Mouse (Mus musculus) intestine, embryonic 15.5 days (tissue): ENCODE measurements at regions not wholly inside any gene's neighbourhood (a gene's known extent, or its start where the extent isn't known, plus 50 kb on each side); places are given as distances from the start of the nearest gene placed in this dataset.
A peak's percentile ranks its signal among the peaks of the same experiment; 100 is the strongest.

Source experiments
- ATAC-seq: fragments of 200-750 bp; cut with Nextera tagmentation; 2 replicates; pipeline ENCODE4 v1.8.0; 2017; ENCODE audit warnings: moderate TSS enrichment, moderate library complexity
- H3K27ac ChIP-seq: fragments of 300-500 bp; sonication (generic); 2 replicates; pipeline ENCODE4 v1.5.1; 2015; ENCODE audit warnings: mild to moderate bottlenecking, inconsistent platforms
- H3K27me3 ChIP-seq: fragments of 300-500 bp; sonication (generic); replicated peaks from 2 replicates; pipeline ENCODE4 v1.6.1; 2015; ENCODE audit warnings: inconsistent platforms
- H3K36me3 ChIP-seq: fragments of 300-500 bp; sonication (generic); 2 replicates; pipeline ENCODE4 v1.6.1; 2015; ENCODE audit warnings: inconsistent platforms
- H3K4me1 ChIP-seq: fragments of 300-500 bp; sonication (generic); replicated peaks from 2 replicates; pipeline ENCODE4 v1.6.1; 2015; ENCODE audit warnings: inconsistent platforms
- H3K4me2 ChIP-seq: fragments of 300-500 bp; sonication (generic); replicated peaks from 2 replicates; pipeline ENCODE4 v1.6.1; 2015; ENCODE audit warnings: mild to moderate bottlenecking, inconsistent platforms
- H3K4me3 ChIP-seq: fragments of 300-500 bp; sonication (generic); replicated peaks from 2 replicates; pipeline ENCODE4 v1.5.1; 2015; ENCODE audit warnings: inconsistent platforms
- H3K9ac ChIP-seq: fragments of 300-500 bp; sonication (generic); 2 replicates; pipeline ENCODE4 v1.6.1; 2015; ENCODE audit warnings: inconsistent platforms
- H3K9me3 ChIP-seq: fragments of 300-500 bp; sonication (generic); 2 replicates; pipeline ENCODE4 v1.6.1; 2016; ENCODE audit warnings: inconsistent platforms
- WGBS: fragments of 180-500 bp; shearing (Covaris S2); methylation state at CpG from one replicate; pipeline ENCODE4 v1.1.7; 2015; 5-methylcytosine and 5-hydroxymethylcytosine counted together

- Histone ChIP-seq H3K27me3 (no peaks in the 10 kb centered on the region), H3K4me3 (no peak overlapping the region), H3K27ac (no peak overlapping the region), H3K9ac (no peak overlapping the region), H3K9me3 (no peaks in the 10 kb centered on the region), H3K36me3 (no peaks in the 10 kb centered on the region), H3K4me2 (no peak overlapping the region), H3K4me1 (no peaks in the 10 kb centered on the region)
- WGBS = 74% methylated on average over 3 of the region's 3 CpGs
- ATAC-seq = no peak
Observed at GRCm38 (mm10) chr3:41492031-41492726, 63.4 kb upstream of the Jade1 start.

GRCm38 (mm10) chr3:41491185-41491584 is 64.3 kb upstream of the Jade1 start:
- Histone ChIP-seq H3K27ac (no peak overlapping the region), H3K27me3 (no peaks in the 10 kb centered on the region), H3K4me1 (no peaks in the 10 kb centered on the region), H3K9me3 (no peaks in the 10 kb centered on the region), H3K36me3 (no peaks in the 10 kb centered on the region), H3K9ac (no peak overlapping the region), H3K4me2 (no peak overlapping the region), H3K4me3 (no peak overlapping the region)
- WGBS = 88% methylated on average over 4 of the region's 4 CpGs
- ATAC-seq = no peak

- no peak overlapping the region for H3K9ac ChIP-seq
- no peak for ATAC-seq
- H3K4me2 ChIP-seq = no peak overlapping the region
- no peaks in the 10 kb centered on the region for H3K27me3 ChIP-seq
- no peaks in the 10 kb centered on the region for H3K9me3 ChIP-seq
- H3K36me3 ChIP-seq = no peaks in the 10 kb centered on the region
- no peaks in the 10 kb centered on the region for H3K4me1 ChIP-seq
- H3K4me3 ChIP-seq = no peak overlapping the region
- H3K27ac ChIP-seq = no peak overlapping the region
Observed at GRCm38 (mm10) chr3:41489998-41490397, 65.5 kb upstream of the Jade1 start.

- H3K4me2 ChIP-seq = no peak overlapping the region
Observed at GRCm38 (mm10) chr3:41489571-41489970, 66.0 kb upstream of the Jade1 start.

GRCm38 (mm10) chr3:41488229-41488774 is 67.2 kb upstream of the Jade1 start:
- no peak overlapping the region for H3K9ac ChIP-seq
- H3K36me3 ChIP-seq = no peaks in the 10 kb centered on the region
- H3K27ac ChIP-seq = no peak overlapping the region
- H3K27me3 ChIP-seq = no peaks in the 10 kb centered on the region
- peak; percentile 77 for ATAC-seq
- WGBS = 23% methylated on average over 1 of the region's 1 CpGs
- H3K9me3 ChIP-seq = no peaks in the 10 kb centered on the region
- no peak overlapping the region for H3K4me2 ChIP-seq
- H3K4me3 ChIP-seq = no peak overlapping the region
- 0 out of 2 replicates have a peak, but pooled peaks cover 3% of the 10 kb centered on the region for H3K4me1 ChIP-seq

More at GRCm38 (mm10) chr3:41489571-41489970, 66.0 kb upstream of the Jade1 start:
- 58% methylated on average over 3 of the region's 3 CpGs for whole genome bisulfite sequencing
- Histone ChIP-seq H3K27me3 (no peaks in the 10 kb centered on the region), H3K9me3 (no peaks in the 10 kb centered on the region), H3K36me3 (no peaks in the 10 kb centered on the region), H3K9ac (no peak overlapping the region), H3K4me3 (no peak overlapping the region), H3K27ac (no peak overlapping the region), H3K4me1 (no peaks in the 10 kb centered on the region)
- no peak for ATAC-seq

- Histone ChIP-seq H3K9ac (no peak overlapping the region), H3K4me3 (no peak overlapping the region), H3K9me3 (no peaks in the 10 kb centered on the region), H3K4me2 (no peak overlapping the region), H3K27me3 (no peaks in the 10 kb centered on the region), H3K27ac (no peak overlapping the region), H3K36me3 (no peaks in the 10 kb centered on the region), H3K4me1 (0 out of 2 replicates have a peak, but pooled peaks cover 3% of the 10 kb centered on the region)
- ATAC-seq = no peak
- WGBS = 88% methylated on average over 9 of the region's 9 CpGs
Observed at GRCm38 (mm10) chr3:41484920-41485319, 70.6 kb upstream of the Jade1 start.

GRCm38 (mm10) chr3:41483582-41483981 is 71.9 kb upstream of the Jade1 start:
- Histone ChIP-seq H3K4me3 (no peak overlapping the region), H3K36me3 (no peaks in the 10 kb centered on the region), H3K9ac (no peak overlapping the region), H3K4me1 (0 out of 2 replicates have a peak, but pooled peaks cover 3% of the 10 kb centered on the region), H3K27ac (no peak overlapping the region), H3K9me3 (no peaks in the 10 kb centered on the region), H3K4me2 (no peak overlapping the region), H3K27me3 (no peaks in the 10 kb centered on the region)
- WGBS = 43% methylated on average over 3 of the region's 3 CpGs
- no peak for ATAC-seq

GRCm38 (mm10) chr3:41482881-41483494 is 72.5 kb upstream of the Jade1 start:
- Histone ChIP-seq H3K4me2 (no peak overlapping the region), H3K4me1 (0 out of 2 replicates have a peak, but pooled peaks cover 3% of the 10 kb centered on the region), H3K9me3 (no peaks in the 10 kb centered on the region), H3K36me3 (no peaks in the 10 kb centered on the region), H3K9ac (no peak overlapping the region), H3K4me3 (no peak overlapping the region), H3K27ac (no peak overlapping the region), H3K27me3 (no peaks in the 10 kb centered on the region)
- WGBS = 46% methylated on average over 5 of the region's 5 CpGs
- no peak for ATAC-seq

- 67% methylated on average over 3 of the region's 3 CpGs for WGBS
- no peak overlapping the region for H3K9ac ChIP-seq
- no peaks in the 10 kb centered on the region for H3K36me3 ChIP-seq
- ATAC-seq = no peak
- H3K4me2 ChIP-seq = no peak overlapping the region
- no peaks in the 10 kb centered on the region for H3K9me3 ChIP-seq
- H3K27ac ChIP-seq = no peak overlapping the region
- H3K4me3 ChIP-seq = no peak overlapping the region
- H3K4me1 ChIP-seq = 0 out of 2 replicates have a peak, but pooled peaks cover 3% of the 10 kb centered on the region
- H3K27me3 ChIP-seq = no peaks in the 10 kb centered on the region
Observed at GRCm38 (mm10) chr3:41480186-41480585, 75.3 kb upstream of the Jade1 start.

- WGBS = 78% methylated on average over 2 of the region's 2 CpGs
- Histone ChIP-seq H3K27ac (no peak overlapping the region), H3K4me1 (0 out of 2 replicates have a peak, but pooled peaks cover 3% of the 10 kb centered on the region), H3K4me3 (no peak overlapping the region), H3K4me2 (no peak overlapping the region), H3K9ac (no peak overlapping the region), H3K9me3 (no peaks in the 10 kb centered on the region), H3K36me3 (no peaks in the 10 kb centered on the region), H3K27me3 (no peaks in the 10 kb centered on the region)
- ATAC-seq = no peak
Observed at GRCm38 (mm10) chr3:41478971-41479370, 76.6 kb upstream of the Jade1 start.

GRCm38 (mm10) chr3:41476516-41476915 is 79.0 kb upstream of the Jade1 start:
- Histone ChIP-seq H3K4me1 (no peaks in the 10 kb centered on the region), H3K9ac (no peak overlapping the region), H3K27ac (no peak overlapping the region), H3K27me3 (no peaks in the 10 kb centered on the region), H3K4me3 (no peak overlapping the region), H3K9me3 (no peaks in the 10 kb centered on the region), H3K4me2 (no peak overlapping the region), H3K36me3 (no peaks in the 10 kb centered on the region)
- no peak for ATAC-seq
- 92% methylated on average over 6 of the region's 6 CpGs for WGBS

GRCm38 (mm10) chr3:41472586-41472985 is 82.9 kb upstream of the Jade1 start:
- Histone ChIP-seq H3K9ac (no peak overlapping the region), H3K36me3 (no peaks in the 10 kb centered on the region), H3K4me3 (no peak overlapping the region), H3K9me3 (no peaks in the 10 kb centered on the region), H3K4me2 (no peak overlapping the region), H3K27me3 (no peaks in the 10 kb centered on the region), H3K27ac (no peak overlapping the region), H3K4me1 (no peaks in the 10 kb centered on the region)
- 84% methylated on average over 3 of the region's 3 CpGs for WGBS
- ATAC-seq = no peak

- Histone ChIP-seq H3K9ac (no peak overlapping the region), H3K4me3 (no peak overlapping the region), H3K36me3 (no peaks in the 10 kb centered on the region), H3K27ac (no peak overlapping the region), H3K4me2 (no peak overlapping the region), H3K4me1 (no peaks in the 10 kb centered on the region), H3K27me3 (no peaks in the 10 kb centered on the region), H3K9me3 (no peaks in the 10 kb centered on the region)
- ATAC-seq = no peak
- 53% methylated on average over 6 of the region's 6 CpGs for WGBS
Observed at GRCm38 (mm10) chr3:41469106-41469505, 86.4 kb upstream of the Jade1 start.
